Mouse (Mus musculus): ENCODE data around the gene Gm36245. TPM values are rescaled to one million over a fixed set of nuclear protein-coding genes. Genes with fewer than 3 reads are reported as not detected.
A peak's percentile ranks its signal among the peaks of the same experiment; 100 is the strongest.
"Not testable (repeated sequence)": the region's sequence is repeated elsewhere in the genome, so short reads cannot be mapped to it uniquely, and the experiment has no call there.

Gene Gm36245
- total RNA-seq (2014; fragmentation: Nextera tagmentation) (not detected in 2 replicates), total RNA-seq (2017) (not detected in 2 replicates)

DNA sequence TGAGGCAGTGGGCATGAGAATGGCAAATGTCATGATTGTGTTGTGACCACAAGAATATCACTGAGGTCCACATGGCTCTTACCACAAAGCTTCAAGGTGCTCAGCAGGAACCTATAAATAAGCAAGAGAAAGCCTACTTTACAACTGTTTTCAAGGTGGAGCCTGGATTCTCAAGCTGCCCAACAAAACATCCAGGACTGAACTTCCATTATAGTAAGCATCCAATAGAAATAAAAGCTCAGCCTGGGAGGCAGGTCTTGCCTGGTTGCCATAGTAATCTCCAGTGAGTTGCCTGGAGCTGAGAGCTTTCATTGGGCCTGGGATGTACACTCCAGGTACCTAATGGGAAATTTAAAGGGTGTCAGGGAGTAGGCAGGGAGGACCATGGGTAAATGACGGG lies at the start of gene Gm36245:
Gene Gm36245, plus strand, starts transcription at position 301 of the 400 bp plus-strand sequence.
- no peak for ATAC-seq (replicated peaks; ENCODE audit: poor library complexity, severe bottlenecking)

DNA sequence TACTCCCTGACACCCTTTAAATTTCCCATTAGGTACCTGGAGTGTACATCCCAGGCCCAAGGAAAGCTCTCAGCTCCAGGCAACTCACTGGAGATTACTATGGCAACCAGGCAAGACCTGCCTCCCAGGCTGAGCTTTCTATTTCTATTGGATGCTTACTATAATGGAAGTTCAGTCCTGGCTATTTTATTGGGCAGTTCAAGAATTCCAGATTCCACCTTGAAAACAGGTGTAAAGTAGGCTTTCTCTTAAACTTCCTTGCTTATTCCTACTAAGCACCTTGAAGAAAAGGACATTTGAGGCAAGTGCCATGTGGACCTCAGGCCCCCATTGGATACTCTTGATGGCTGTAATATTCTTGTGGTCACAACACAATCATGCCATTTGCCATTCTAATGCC lies 37.3 kb upstream of the Gm36245 start, which contains the start of gene 1700025B11Rik:
Gene 1700025B11Rik, minus strand, starts transcription at position 101 of the 400 bp plus-strand sequence.
- no peak for ATAC-seq (replicated peaks; ENCODE audit: poor library complexity, severe bottlenecking)

DNA sequence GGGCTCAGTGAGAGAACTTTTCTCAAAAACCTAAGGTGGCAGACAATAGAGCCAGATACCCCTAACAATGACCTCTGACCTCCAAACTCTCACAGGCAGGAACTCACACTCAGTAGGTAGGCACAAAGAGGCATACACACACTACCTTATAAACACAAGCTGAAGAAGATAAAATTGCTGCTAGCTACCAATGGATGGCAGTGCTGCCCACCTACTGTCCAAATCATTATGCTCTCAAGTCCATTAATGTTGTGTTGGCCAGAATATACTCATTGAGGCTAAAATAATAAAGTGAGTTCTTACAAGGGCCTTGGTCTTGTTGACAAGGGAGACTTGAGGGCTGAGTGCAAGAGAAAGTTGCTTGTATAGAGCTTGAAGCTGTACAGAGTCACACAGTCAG lies 35.8 kb upstream of the Gm36245 start:
- ATAC-seq (replicated peaks; ENCODE audit: poor library complexity, severe bottlenecking) = no peak

DNA sequence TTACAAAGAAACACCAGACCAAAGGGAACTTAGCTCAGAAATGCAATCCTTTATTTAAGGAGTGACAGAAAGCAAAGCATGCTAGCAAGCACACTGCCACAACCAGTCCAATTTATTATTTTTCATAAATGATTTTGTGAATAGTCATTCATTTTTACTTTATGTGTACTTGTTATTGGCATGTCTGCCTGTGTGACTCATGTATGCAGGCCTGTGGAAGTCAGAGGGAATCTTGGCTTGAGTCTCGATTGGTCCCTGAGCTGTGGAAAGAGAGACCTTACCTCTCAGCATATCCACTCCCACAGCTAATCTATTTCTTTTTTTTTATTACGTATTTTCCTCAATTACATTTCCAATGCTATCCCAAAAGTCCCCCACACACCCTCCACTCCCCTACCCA lies 20.3 kb upstream of the Gm36245 start:
- no peak for ATAC-seq (replicated peaks; ENCODE audit: poor library complexity, severe bottlenecking)

DNA sequence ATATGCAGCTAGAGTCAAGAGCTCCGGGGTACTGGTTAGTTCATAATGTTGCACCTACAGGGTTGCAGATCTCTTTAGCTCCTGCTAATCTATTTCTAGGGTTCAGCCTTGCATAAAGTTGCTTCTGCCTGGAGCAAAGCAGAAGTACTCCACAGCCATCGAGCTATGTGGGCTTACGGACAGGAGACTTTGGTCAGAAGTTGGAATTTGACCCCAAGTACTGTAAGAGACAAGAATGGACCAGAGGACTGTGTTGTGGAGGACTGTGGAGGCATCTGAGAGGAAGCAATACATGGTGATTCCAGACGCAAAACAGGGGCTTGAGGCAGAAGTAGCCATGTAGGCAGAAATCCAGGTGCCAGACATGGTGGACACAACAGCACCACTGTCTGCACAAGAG lies 19.7 kb upstream of the Gm36245 start:
- no peak for ATAC-seq (replicated peaks; ENCODE audit: poor library complexity, severe bottlenecking)

GRCm38 (mm10) chr15:77581681-77582080 lies 17.4 kb upstream of the Gm36245 start:
- ATAC-seq (replicated peaks; ENCODE audit: poor library complexity, severe bottlenecking) = no peak

- ATAC-seq (replicated peaks; ENCODE audit: poor library complexity, severe bottlenecking) = no peak
Measured at GRCm38 (mm10) chr15:77587026-77587425, 12.0 kb upstream of the Gm36245 start.

GRCm38 (mm10) chr15:77588981-77589380 lies 10.1 kb upstream of the Gm36245 start:
- ATAC-seq (replicated peaks; ENCODE audit: poor library complexity, severe bottlenecking) = no peak

- ATAC-seq (replicated peaks; ENCODE audit: poor library complexity, severe bottlenecking) = no peak
Measured at GRCm38 (mm10) chr15:77590881-77591280, 8.2 kb upstream of the Gm36245 start.

- no peak for ATAC-seq (replicated peaks; ENCODE audit: poor library complexity, severe bottlenecking)
Measured at GRCm38 (mm10) chr15:77593557-77593956, 5.5 kb upstream of the Gm36245 start.

DNA sequence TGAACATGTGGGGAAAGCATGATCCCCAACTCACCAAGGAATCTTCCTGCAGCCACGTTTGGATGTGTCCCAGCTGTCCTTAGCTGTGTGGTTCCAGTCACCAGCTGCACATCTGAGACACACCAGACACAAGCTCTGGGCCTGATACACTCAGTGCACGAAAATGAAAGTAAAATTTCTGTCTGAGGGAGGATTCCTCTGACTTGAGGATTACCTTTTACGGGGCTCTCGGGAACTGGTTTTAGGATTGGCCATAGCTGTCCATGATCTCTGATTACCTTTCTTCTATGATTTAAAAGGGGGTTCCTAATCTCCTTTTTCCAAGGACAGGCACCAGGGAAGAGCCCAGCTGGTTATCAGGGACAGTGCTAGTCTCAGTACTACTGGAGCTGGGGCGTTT lies 3.1 kb upstream of the Gm36245 start, which contains the start of gene Apol10b:
Gene Apol10b, minus strand, starts transcription at position 165 of the 400 bp plus-strand sequence.
- ATAC-seq (replicated peaks; ENCODE audit: poor library complexity, severe bottlenecking) = no peak

- ATAC-seq (replicated peaks; ENCODE audit: poor library complexity, severe bottlenecking) = no peak
Measured at GRCm38 (mm10) chr15:77598429-77598828, 629 bp upstream of the Gm36245 start.

GRCm38 (mm10) chr15:77606069-77606468 lies 7.0 kb downstream of the Gm36245 start:
- ATAC-seq (replicated peaks; ENCODE audit: poor library complexity, severe bottlenecking) = no peak

GRCm38 (mm10) chr15:77624710-77625109 lies 25.7 kb downstream of the Gm36245 start:
- no peak for ATAC-seq (replicated peaks; ENCODE audit: poor library complexity, severe bottlenecking)

GRCm38 (mm10) chr15:77626471-77626870 lies 27.4 kb downstream of the Gm36245 start:
- 0 out of 2 replicates have a peak, but pooled peaks have one; percentile 25 for ATAC-seq (replicated peaks; ENCODE audit: poor library complexity, severe bottlenecking)

DNA sequence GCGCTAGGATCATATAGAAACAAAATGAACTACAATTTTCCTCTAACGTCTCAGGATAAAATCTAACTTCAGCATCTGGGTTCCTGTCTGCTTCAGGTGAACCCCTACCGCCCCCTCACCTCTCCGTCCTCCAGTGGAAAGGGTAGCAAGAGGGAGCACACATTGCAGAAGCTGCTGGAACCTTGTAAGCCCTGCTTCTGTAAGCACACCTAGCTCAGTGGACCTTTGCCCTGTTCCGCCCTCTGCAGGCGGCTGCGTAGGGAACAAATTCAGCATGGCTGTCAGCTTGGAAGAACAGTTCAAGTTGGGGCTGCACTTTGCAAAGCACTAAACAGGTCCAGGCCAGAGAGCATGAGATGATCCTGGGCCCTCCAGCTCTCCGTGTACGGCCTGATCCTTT lies 29.6 kb downstream of the Gm36245 start:
- ATAC-seq (replicated peaks; ENCODE audit: poor library complexity, severe bottlenecking) = not testable (repeated sequence)

DNA sequence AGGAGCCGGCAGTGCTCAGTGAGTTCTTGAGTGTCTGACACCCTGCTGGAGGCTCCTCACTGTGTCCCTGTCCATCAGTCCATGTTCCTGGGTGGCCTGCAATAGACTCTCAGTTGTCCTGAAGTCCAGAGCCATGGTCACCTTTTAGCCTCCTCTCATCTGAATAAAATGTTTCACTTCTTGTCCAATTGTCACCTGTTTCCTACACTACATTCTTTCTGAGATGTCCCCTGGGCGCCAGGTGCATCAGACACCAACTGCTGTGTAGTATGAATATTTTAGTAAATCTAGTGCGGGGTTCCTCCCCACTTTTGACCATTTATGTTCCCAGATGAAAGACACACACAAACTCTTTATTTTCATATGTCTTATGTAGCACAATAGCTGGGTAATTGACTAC lies 30.8 kb downstream of the Gm36245 start:
- not testable (repeated sequence) for ATAC-seq (replicated peaks; ENCODE audit: poor library complexity, severe bottlenecking)

- not testable (repeated sequence) for ATAC-seq (replicated peaks; ENCODE audit: poor library complexity, severe bottlenecking)
Measured at GRCm38 (mm10) chr15:77643176-77643575, 44.1 kb downstream of the Gm36245 start, which contains the start of gene Apol11b. Apol11b (minus strand) TSS chr15:77643286.

GRCm38 (mm10) chr15:77651143-77651542 lies 52.1 kb downstream of the Gm36245 start:
- not testable (repeated sequence) for ATAC-seq (replicated peaks; ENCODE audit: poor library complexity, severe bottlenecking)
